Mouse (Mus musculus) fibroblast of lung, adult 2 months (primary cell): ENCODE results near the gene Naa80.
"Not testable (repeated sequence)": the region's sequence is repeated elsewhere in the genome, so short reads cannot be mapped to it uniquely, and the experiment has no call there.

Source experiments
- DNase-seq: peaks from one replicate; pipeline ENCODE4 v3.0.0-alpha.2; 2011; ENCODE audit warnings: low read depth

The Naa80 gene

GRCm38 (mm10) chr9:107573774-107574173, 4.9 kb upstream of the Naa80 start:
- not testable (repeated sequence) for DNase-seq

GRCm38 (mm10) chr9:107575579-107576356, 2.9 kb upstream of the Naa80 start:
- no peak for DNase-seq

- DNase-seq = peak; percentile 81
Measured at GRCm38 (mm10) chr9:107576357-107577107, 2.2 kb upstream of the Naa80 start, which contains the start of gene Hyal1. TSS of gene Hyal1 (plus strand) at chr9:107576927.

- DNase-seq = no peak
Measured at GRCm38 (mm10) chr9:107577871-107578270, 816 bp upstream of the Naa80 start.

GRCm38 (mm10) chr9:107579023-107579900, 575 bp downstream of the Naa80 start:
- no peak for DNase-seq

GRCm38 (mm10) chr9:107580501-107581317, 2.0 kb downstream of the Naa80 start, which contains the start of gene Hyal3:
TSS of gene Hyal3 (plus strand) at chr9:107580818.
- peak; percentile 85 for DNase-seq

- no peak for DNase-seq
Measured at GRCm38 (mm10) chr9:107581584-107581983, 2.9 kb downstream of the Naa80 start.

GRCm38 (mm10) chr9:107582509-107583062, 3.9 kb downstream of the Naa80 start:
- DNase-seq = no peak

- DNase-seq = no peak
Measured at GRCm38 (mm10) chr9:107583174-107583573, 4.5 kb downstream of the Naa80 start.

GRCm38 (mm10) chr9:107586504-107586903, 7.8 kb downstream of the Naa80 start:
- DNase-seq = no peak

GRCm38 (mm10) chr9:107586974-107587832, 8.5 kb downstream of the Naa80 start, which contains the start of gene Ifrd2:
TSS of gene Ifrd2 (plus strand) at chr9:107587642.
- DNase-seq = peak; percentile 99

GRCm38 (mm10) chr9:107587833-107588639, 9.3 kb downstream of the Naa80 start:
- DNase-seq = no peak

- no peak for DNase-seq
Measured at GRCm38 (mm10) chr9:107590058-107590772, 11.5 kb downstream of the Naa80 start.

- DNase-seq = no peak
Measured at GRCm38 (mm10) chr9:107590773-107591060, 12.0 kb downstream of the Naa80 start.

GRCm38 (mm10) chr9:107593101-107593976, 14.7 kb downstream of the Naa80 start:
- no peak for DNase-seq

GRCm38 (mm10) chr9:107594281-107595062, 15.8 kb downstream of the Naa80 start:
- DNase-seq = no peak
